27 mouse cellular contexts compared by ENCODE assay signal in genomic region chr11:117665189-117665588, GRCm38 (mm10). TPM values are rescaled to one million over a fixed set of nuclear protein-coding genes. Genes with fewer than 3 reads are reported as not detected.
DNase-seq lines count a peak whose midpoint lies in the region; ATAC-seq lines count a peak whose summit lies in the region.
"Had no signal": no experiment of that assay in that cellular context is flagged by ENCODE, and none has a peak within 500 bp of the region (broad histone marks: within the 10 kb centered on the region; RNA-seq: fewer than 3 reads in every experiment).

No protein-coding gene starts in this region.

- no peak for DNase-seq in hindbrain, embryonic 14.5 days (ENCODE audit: low spot score)
- DNase-seq in hindbrain, embryonic 10.5 days (ENCODE audit: low spot score) = no peak
- peak; percentile 77 for DNase-seq in ES-CJ7 (ENCODE audit: low read depth, low spot score)
- peak; percentile 74 for DNase-seq in R1 (ENCODE audit: low read depth, low spot score)
- no peak for DNase-seq in cerebellum, postnatal 4 days (ENCODE audit: low spot score in 2 of 2)
- DNase-seq: adrenal gland, postnatal 10 days; adrenal gland, postnatal 36 days; cerebellum, adult 11 months; cerebellum, adult 2 months; cerebellum, adult 9-11 months; cerebellum, postnatal 36 days; gastrocnemius, postnatal 10 days; gastrocnemius, postnatal 36 days; heart, adult 18-20 months; heart, postnatal 14 days; heart, postnatal 4 days; kidney, adult 18-20 months; kidney, adult 9 months had no signal

- H3K9me3 ChIP-seq in hindbrain, embryonic 14.5 days (ENCODE audit: control insufficient read depth, low read length) = no peaks in the 10 kb centered on the region
- no peaks in the 10 kb centered on the region for H3K9me3 ChIP-seq in hindbrain, embryonic 10.5 days
- H3K9me3 ChIP-seq in neural tube, embryonic 15.5 days (replicated peaks) = no peaks in the 10 kb centered on the region
- H3K9me3 ChIP-seq: forebrain, embryonic 10.5 days; forebrain, embryonic 13.5 days; heart, embryonic 10.5 days; heart, embryonic 13.5 days; hindbrain, embryonic 12.5 days; intestine, embryonic 15.5 days had no signal

- H3K36me3 ChIP-seq in hindbrain, embryonic 14.5 days (replicated peaks; ENCODE audit: control insufficient read depth, insufficient read depth) = no peaks in the 10 kb centered on the region
- no peaks in the 10 kb centered on the region for H3K36me3 ChIP-seq in hindbrain, embryonic 10.5 days
- H3K36me3 ChIP-seq in neural tube, embryonic 15.5 days = no peaks in the 10 kb centered on the region
- H3K36me3 ChIP-seq: heart, embryonic 10.5 days; heart, embryonic 13.5 days; hindbrain, embryonic 12.5 days; intestine, embryonic 15.5 days had no signal

- H3K27ac ChIP-seq in hindbrain, embryonic 14.5 days = 0 out of 2 replicates have a peak overlapping the region, but pooled peaks have one; percentile 0
- H3K27ac ChIP-seq in hindbrain, embryonic 10.5 days = no peak overlapping the region
- no peak overlapping the region for H3K27ac ChIP-seq in neural tube, embryonic 15.5 days (replicated peaks)
- H3K27ac ChIP-seq: forebrain, embryonic 10.5 days; forebrain, embryonic 13.5 days; heart, embryonic 13.5 days; hindbrain, embryonic 12.5 days; intestine, embryonic 15.5 days had no signal

- H3K4me1 ChIP-seq in hindbrain, embryonic 14.5 days (replicated peaks; ENCODE audit: control insufficient read depth, insufficient read depth, low read length) = peaks cover 39% of the 10 kb centered on the region
- peaks cover 18% of the 10 kb centered on the region for H3K4me1 ChIP-seq in hindbrain, embryonic 10.5 days (replicated peaks)
- peaks cover 43% of the 10 kb centered on the region for H3K4me1 ChIP-seq in neural tube, embryonic 15.5 days

- H3K4me2 ChIP-seq in hindbrain, embryonic 14.5 days (replicated peaks) = no peak overlapping the region
- no peak overlapping the region for H3K4me2 ChIP-seq in neural tube, embryonic 15.5 days
- H3K4me2 ChIP-seq: forebrain, embryonic 13.5 days; heart, embryonic 13.5 days; hindbrain, embryonic 12.5 days; intestine, embryonic 15.5 days had no signal

- H3K27me3 ChIP-seq in hindbrain, embryonic 14.5 days (ENCODE audit: control insufficient read depth, insufficient read depth, low read length) = no peaks in the 10 kb centered on the region
- H3K27me3 ChIP-seq in hindbrain, embryonic 10.5 days (ENCODE audit: insufficient read depth, poor library complexity, severe bottlenecking) = no peaks in the 10 kb centered on the region
- no peaks in the 10 kb centered on the region for H3K27me3 ChIP-seq in neural tube, embryonic 15.5 days (replicated peaks)
- H3K27me3 ChIP-seq: forebrain, embryonic 13.5 days; heart, embryonic 13.5 days; hindbrain, embryonic 12.5 days; intestine, embryonic 15.5 days had no signal

- ATAC-seq in hindbrain, embryonic 14.5 days (ENCODE audit: low FRiP score) = no peak
- no peak for ATAC-seq in neural tube, embryonic 15.5 days (ENCODE audit: low FRiP score)
- ATAC-seq: CD4-positive, CD25-positive, alpha-beta regulatory T cell, adult 4 months; forebrain, embryonic 13.5 days; forebrain, embryonic 16.5 days; intestine, embryonic 15.5 days had no signal

- H3K4me3 ChIP-seq in hindbrain, embryonic 14.5 days (replicated peaks; ENCODE audit: low read length) = no peak overlapping the region
- no peak overlapping the region for H3K4me3 ChIP-seq in hindbrain, embryonic 10.5 days
- H3K4me3 ChIP-seq in neural tube, embryonic 15.5 days (replicated peaks) = no peak overlapping the region
- H3K4me3 ChIP-seq: forebrain, embryonic 10.5 days; forebrain, embryonic 13.5 days; heart, embryonic 10.5 days; heart, embryonic 13.5 days; hindbrain, embryonic 12.5 days; intestine, embryonic 15.5 days had no signal

- no peak overlapping the region for H3K9ac ChIP-seq in hindbrain, embryonic 14.5 days
- H3K9ac ChIP-seq in neural tube, embryonic 15.5 days (replicated peaks) = no peak overlapping the region
- H3K9ac ChIP-seq: forebrain, embryonic 13.5 days; heart, embryonic 13.5 days; hindbrain, embryonic 12.5 days; intestine, embryonic 15.5 days had no signal

- 43% methylated on average over 3 of the region's 3 CpGs for WGBS in hindbrain, embryonic 14.5 days
- WGBS in hindbrain, embryonic 10.5 days = 56% methylated on average over 3 of the region's 3 CpGs
- 46% methylated on average over 3 of the region's 3 CpGs for WGBS in neural tube, embryonic 15.5 days

RNA-seq across cellular contexts. Expression of gene Tnrc6c, which starts 11.1 kb away (rescaled TPM):
- polyA plus RNA-seq in hindbrain, embryonic 14.5 days (2014; fragmentation: Nextera tagmentation; extraction: Ambion mirVana) = 23.4 and 25.1 TPM in 2 replicates
- polyA plus RNA-seq in hindbrain, embryonic 10.5 days (2016; fragmentation: Nextera tagmentation; extraction: Ambion mirVana) = 11.1 and 14.4 TPM in 2 replicates
- 20.5 and 23.6 TPM in 2 replicates for polyA plus RNA-seq in neural tube, embryonic 15.5 days (2015; fragmentation: Nextera tagmentation; extraction: Ambion mirVana)

Comparison
In these comparisons a context has a peak if more than half of its experiments do, and no peak if none do; other contexts are left out.
1. DNase-seq: peak in ES-CJ7 (single experiment) and R1 (single experiment); none in hindbrain, embryonic 14.5 days (single experiment), hindbrain, embryonic 10.5 days (single experiment) and cerebellum, postnatal 4 days (0 of 2).